ENCODE assay signal across 9 mouse cellular contexts in the genomic region with DNA sequence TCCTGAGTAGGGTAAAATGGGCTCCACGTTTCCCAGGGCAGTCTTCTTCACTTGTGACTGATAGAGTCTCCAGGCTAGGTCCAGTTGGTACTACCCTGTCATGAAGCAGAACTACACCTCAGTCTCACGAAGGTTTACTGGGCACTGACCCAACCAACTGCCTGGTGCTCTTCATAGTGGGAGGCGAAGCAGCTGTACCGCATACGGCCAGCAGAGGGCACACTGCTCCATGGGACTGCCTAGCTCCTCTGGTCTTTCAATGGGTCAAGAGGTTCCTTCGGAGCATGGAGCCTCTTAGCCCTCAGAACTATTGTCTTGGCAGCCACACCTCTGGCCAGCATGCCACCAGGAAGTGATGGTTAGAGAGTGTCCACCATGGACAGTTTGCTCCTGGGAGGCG. TPM values are rescaled to one million over a fixed set of nuclear protein-coding genes. Genes with fewer than 3 reads are reported as not detected.
DNase-seq lines count a peak whose midpoint lies in the region; ATAC-seq and TF ChIP-seq lines count a peak whose summit lies in the region.
"Had no signal": no experiment of that assay in that cellular context is flagged by ENCODE, and none has a peak within 500 bp of the region (broad histone marks: within the 10 kb centered on the region; RNA-seq: fewer than 3 reads in every experiment).

No protein-coding gene starts in this region.

- ATAC-seq in hindbrain, embryonic 15.5 days (ENCODE audit: low FRiP score, low read depth): peak; percentile 38; the same call in 1 of the 2 replicates

- peaks cover 6% of the 10 kb centered on the region; the same call in 1 of the 2 replicates for H3K27me3 ChIP-seq in hindbrain, embryonic 15.5 days
- H3K27me3 ChIP-seq in midbrain, embryonic 10.5 days (ENCODE audit: low read depth, poor library complexity, severe bottlenecking): peaks cover 22% of the 10 kb centered on the region
- H3K27me3 ChIP-seq: lung, embryonic 15.5 days had no signal

- H3K4me2 ChIP-seq in hindbrain, embryonic 15.5 days: no peak overlapping the region
- H3K4me2 ChIP-seq: lung, embryonic 15.5 days had no signal

- peak; percentile 48 for DNase-seq in T-cell, adult 2 months (ENCODE audit: low spot score)
- DNase-seq in cerebellum, adult 8-10 months: peak; percentile 69
- peak; percentile 77 for DNase-seq in forelimb bud, embryonic 11.5 days (ENCODE audit: low read depth, low spot score)
- peak; percentile 82 to 87 for DNase-seq in left cerebral cortex, adult 2 months (ENCODE audit: extremely low spot score in 1 of 2, low spot score in 2 of 2)
- peak; percentile 88 for DNase-seq in midbrain, embryonic 10.5 days (ENCODE audit: low spot score)
- peak; percentile 67 for DNase-seq in right cerebral cortex, postnatal 25 days
- peak; percentile 70 to 88 for DNase-seq in urinary bladder, postnatal 4 days (ENCODE audit: low spot score in 2 of 2)

- no peaks in the 10 kb centered on the region for H3K9me3 ChIP-seq in hindbrain, embryonic 15.5 days
- no peaks in the 10 kb centered on the region for H3K9me3 ChIP-seq in midbrain, embryonic 10.5 days (replicated peaks)
- H3K9me3 ChIP-seq: lung, embryonic 15.5 days had no signal

- H3K9ac ChIP-seq in hindbrain, embryonic 15.5 days: no peak overlapping the region
- H3K9ac ChIP-seq: lung, embryonic 15.5 days had no signal

- peak; percentile 99 for TF ChIP-seq CTCF in left cerebral cortex, adult 2 months (IDR thresholded peaks at IDR 0.05)

- intact Hi-C loops in left cerebral cortex, adult 2 months (cut with DNase I): loop anchor here (1.0 kb wide), 2 partner anchors 27 to 430 kb away; no protein-coding TSS in a partner anchor

- H3K4me1 ChIP-seq in hindbrain, embryonic 15.5 days (replicated peaks): no peaks in the 10 kb centered on the region
- H3K4me1 ChIP-seq in midbrain, embryonic 10.5 days: peaks cover 21% of the 10 kb centered on the region
- H3K4me1 ChIP-seq: lung, embryonic 15.5 days had no signal

- 12% methylated on average over 7 of the region's 7 CpGs for WGBS in hindbrain, embryonic 15.5 days
- WGBS in midbrain, embryonic 10.5 days: 12% methylated on average over 7 of the region's 7 CpGs

- H3K27ac ChIP-seq in hindbrain, embryonic 15.5 days (replicated peaks): no peak overlapping the region
- H3K27ac ChIP-seq in left cerebral cortex, adult 2 months: no peak overlapping the region
- H3K27ac ChIP-seq in midbrain, embryonic 10.5 days (replicated peaks): no peak overlapping the region
- H3K27ac ChIP-seq: lung, embryonic 15.5 days had no signal

- H3K36me3 ChIP-seq in hindbrain, embryonic 15.5 days: no peaks in the 10 kb centered on the region
- no peaks in the 10 kb centered on the region for H3K36me3 ChIP-seq in midbrain, embryonic 10.5 days
- H3K36me3 ChIP-seq: lung, embryonic 15.5 days had no signal

- no peak overlapping the region for H3K4me3 ChIP-seq in hindbrain, embryonic 15.5 days
- no peak overlapping the region for H3K4me3 ChIP-seq in left cerebral cortex, adult 2 months
- no peak overlapping the region for H3K4me3 ChIP-seq in midbrain, embryonic 10.5 days
- H3K4me3 ChIP-seq: lung, embryonic 15.5 days had no signal

RNA-seq across cellular contexts. Expression of gene Aspg, which starts 7.2 kb away (rescaled TPM):
- polyA plus RNA-seq in hindbrain, embryonic 15.5 days (2015; fragmentation: Nextera tagmentation; extraction: Ambion mirVana): 0.86 and 1.0 TPM in 2 replicates
- 1 to 10 TPM; 4.7 to 4.9 TPM for total RNA-seq in left cerebral cortex, adult 2 months (2021)
- 1.3 and 1.5 TPM in 2 replicates for polyA plus RNA-seq in midbrain, embryonic 10.5 days (2016; fragmentation: Nextera tagmentation; extraction: Ambion mirVana)

RNA-seq across cellular contexts. Expression of gene Kif26a, which starts 32.3 kb away (rescaled TPM):
- polyA plus RNA-seq in hindbrain, embryonic 15.5 days (2015; fragmentation: Nextera tagmentation; extraction: Ambion mirVana): 4.3 and 4.9 TPM in 2 replicates
- total RNA-seq in left cerebral cortex, adult 2 months (2021): 1 to 10 TPM; 4.9 to 5.2 TPM
- 3.3 and 4.7 TPM in 2 replicates for polyA plus RNA-seq in midbrain, embryonic 10.5 days (2016; fragmentation: Nextera tagmentation; extraction: Ambion mirVana)
